Mouse (Mus musculus) megakaryocyte, embryonic 14.5 days (primary cell): ENCODE results near the gene Pamr1.

Source experiments
- FLI1 ChIP-seq: IDR thresholded peaks from 2 replicates; pipeline ENCODE4 v1.6.1; 2012; ENCODE audit warnings: low read length, inconsistent platforms, mixed read lengths
- GATA1 ChIP-seq: IDR thresholded peaks from 3 replicates; pipeline ENCODE4 v1.6.1; 2012; ENCODE audit warnings: mixed read lengths, low read length, inconsistent platforms, borderline replicate concordance

DNA sequence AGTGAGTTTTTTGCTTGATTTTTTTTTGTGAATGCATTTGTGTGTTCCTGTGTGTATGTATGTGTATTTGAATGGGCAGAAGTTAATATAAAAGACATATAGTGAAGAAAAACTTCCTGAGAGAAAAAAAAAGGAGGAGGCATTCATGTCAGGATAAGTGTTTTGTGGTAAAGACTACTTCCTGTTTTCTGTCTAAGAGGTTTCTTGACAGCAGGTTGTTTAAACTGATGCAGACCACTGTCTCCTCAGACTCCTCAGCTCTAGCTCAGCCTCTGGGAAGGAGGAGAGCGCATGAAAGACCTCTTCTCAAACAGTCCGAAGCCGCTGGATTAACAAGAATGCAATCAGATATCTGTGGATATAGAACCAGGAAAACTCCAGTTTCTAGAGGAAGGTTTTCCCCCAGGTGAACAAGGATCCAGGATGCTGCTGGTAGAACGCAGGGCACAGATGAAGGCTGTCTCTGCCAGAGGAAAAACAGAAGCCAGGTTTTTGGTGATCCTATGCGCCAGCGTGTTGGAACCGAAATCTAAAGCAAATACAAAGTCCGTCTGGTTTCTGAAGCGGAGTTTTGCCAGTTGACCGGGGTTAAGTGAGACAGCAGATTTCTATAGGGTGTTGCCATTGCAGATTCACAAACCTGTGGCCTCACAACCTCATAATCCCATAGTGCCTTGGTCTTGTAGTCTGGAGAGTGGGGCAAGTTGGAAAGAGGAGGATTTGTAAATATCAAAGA, 45.8 kb downstream of the Pamr1 start:
- no peak for TF ChIP-seq GATA1
- no peak for TF ChIP-seq FLI1
